Mouse (Mus musculus) lung, adult 2 months (tissue): Measurements from ENCODE around the gene Slc17a5.

Source experiments
- CTCF ChIP-seq: fragments of 200-500 bp; IDR thresholded peaks from 2 replicates; pipeline ENCODE4 v1.5.1; 2011; ENCODE audit warnings: mild to moderate bottlenecking, low read length, control low read depth; ENCODE audit not compliant: insufficient read depth
- POLR2A ChIP-seq: fragments of 200-500 bp; IDR thresholded peaks from 2 replicates; pipeline ENCODE4 v1.6.1; 2011; ENCODE audit warnings: low read depth, mild to moderate bottlenecking, control low read depth, low read length, borderline replicate concordance; ENCODE audit errors: extremely low read depth

DNA sequence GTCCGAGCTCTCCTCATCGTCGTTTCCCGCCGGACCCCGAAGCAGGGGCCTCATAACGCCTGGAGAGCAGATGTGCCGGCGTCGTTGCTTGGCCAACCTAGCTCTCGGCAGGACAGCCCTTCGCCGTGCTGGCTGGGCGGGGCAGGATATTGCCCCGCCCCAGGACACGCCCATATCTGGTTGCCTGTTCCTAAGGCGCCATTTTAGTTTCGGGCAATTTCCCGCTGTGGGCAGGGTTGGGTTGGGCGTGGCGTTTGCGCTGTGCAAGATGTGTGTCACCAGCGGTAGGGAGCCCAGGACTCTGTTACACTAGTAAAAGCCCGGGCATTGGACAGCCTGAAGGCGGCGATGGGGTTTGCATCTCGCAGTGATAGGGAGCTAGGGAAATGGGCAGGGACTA is at the start of gene Slc17a5:
- TF ChIP-seq CTCF (no peak), POLR2A (peak; percentile 66; the same call in 1 of the 2 replicates)
